Mouse (Mus musculus) CH12F3 (cell line): ENCODE results near the gene Msh5.
"Not testable (repeated sequence)": the region's sequence is repeated elsewhere in the genome, so short reads cannot be mapped to it uniquely, and the experiment has no call there.

ENCODE experiments used
- in situ Hi-C: fragments of 300-500 bp; cut with MboI; formaldehyde crosslinking; loops from 2 replicates; pipeline ENCODE4 v1.14.3; 2020; ENCODE audit warnings: low sequenced_read_pairs

Gene Msh5

DNA sequence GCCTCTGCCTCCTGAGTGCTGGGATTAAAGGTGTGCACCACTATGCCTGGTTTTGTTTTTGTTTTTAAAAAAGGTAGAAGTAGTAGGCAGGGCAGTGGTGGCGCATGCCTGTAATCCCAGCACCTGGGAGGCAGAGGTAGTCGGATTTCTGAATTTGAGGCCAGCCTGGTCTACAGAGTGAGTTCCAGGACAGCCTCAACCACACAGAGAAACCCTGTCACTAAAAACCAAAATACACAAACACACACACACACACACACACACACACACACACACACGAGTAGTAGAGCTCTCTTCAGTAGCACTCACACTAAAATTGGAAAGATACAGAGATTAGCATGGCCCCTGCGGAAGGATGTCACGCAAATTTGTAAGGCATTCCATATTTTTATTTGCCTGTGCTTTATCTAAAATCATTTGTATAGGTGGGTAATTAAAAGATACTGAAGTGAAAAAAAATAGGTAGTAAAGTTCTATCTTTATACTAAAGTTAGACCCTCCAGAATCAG lies 2.4 kb upstream of the Msh5 start:
- in situ Hi-C loops = no loop called here

GRCm38 (mm10) chr17:35048149-35048931 lies 1.8 kb upstream of the Msh5 start:
- in situ Hi-C loops = no loop called here

- in situ Hi-C loops = no loop called here
Observed at GRCm38 (mm10) chr17:35047688-35048087, 1.1 kb upstream of the Msh5 start.

GRCm38 (mm10) chr17:35045807-35046680 lies 501 bp downstream of the Msh5 start:
- in situ Hi-C loops = no loop called here

DNA sequence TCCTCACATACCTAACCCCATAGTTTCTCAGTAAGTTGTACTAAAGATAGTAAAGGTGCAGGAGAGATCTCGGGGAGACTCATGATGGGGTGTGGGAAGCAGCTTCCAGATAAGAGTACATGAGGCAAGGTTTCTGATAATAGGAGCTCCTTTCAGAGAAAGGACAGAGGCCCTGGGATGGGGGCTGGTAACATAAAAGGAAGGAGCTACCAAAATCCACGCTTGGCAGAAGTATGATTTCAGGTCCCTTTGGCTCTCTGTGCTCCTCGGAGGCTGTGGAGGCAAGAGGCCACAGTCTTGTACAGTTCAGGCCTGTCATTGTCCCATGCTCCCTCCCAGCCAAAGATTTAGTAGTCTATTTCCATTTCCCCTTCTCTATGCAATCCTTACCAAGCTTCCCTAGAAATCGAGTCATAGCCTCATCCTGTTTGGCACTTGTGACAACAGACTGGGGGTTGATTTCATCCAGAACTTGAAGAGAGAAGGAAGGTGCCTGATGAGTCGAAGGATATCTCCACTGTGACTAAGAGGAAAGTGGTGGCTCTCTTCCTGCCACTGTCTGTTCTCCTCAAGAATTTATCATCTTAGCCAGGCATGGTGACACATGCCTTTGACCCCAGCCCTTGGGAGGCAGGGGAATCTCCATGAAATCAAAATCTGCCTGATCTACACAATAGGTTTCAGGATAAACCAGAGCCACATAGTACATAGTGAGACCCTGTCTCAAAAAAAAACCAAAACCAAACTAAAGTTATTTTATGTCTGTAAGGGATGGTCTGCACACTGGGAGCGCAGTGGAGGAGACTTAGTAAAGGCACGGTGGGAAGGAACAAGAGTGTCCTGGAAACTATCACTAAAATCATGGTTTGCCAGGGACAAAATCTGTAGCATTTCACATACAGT lies 1.4 kb downstream of the Msh5 start:
- in situ Hi-C loops = no loop called here

DNA sequence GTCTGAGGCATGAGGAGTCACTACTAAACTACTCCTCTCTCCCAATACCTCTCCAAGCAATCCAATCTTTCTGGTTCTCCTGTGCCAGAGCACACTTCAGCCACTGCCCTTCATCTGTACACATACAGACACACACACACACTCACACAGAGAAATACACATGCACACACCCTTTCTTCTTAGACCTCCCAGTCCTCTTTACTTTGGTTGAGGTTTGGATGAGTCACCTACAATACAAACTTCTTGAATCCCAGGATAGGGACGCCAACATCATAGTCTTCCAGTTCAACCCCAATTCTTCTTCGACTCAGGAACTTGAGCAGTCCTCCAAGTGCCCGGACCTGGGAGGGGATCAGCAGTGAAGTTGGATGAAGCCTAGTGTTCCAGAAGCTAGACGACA lies 2.8 kb downstream of the Msh5 start:
- in situ Hi-C loops = no loop called here

DNA sequence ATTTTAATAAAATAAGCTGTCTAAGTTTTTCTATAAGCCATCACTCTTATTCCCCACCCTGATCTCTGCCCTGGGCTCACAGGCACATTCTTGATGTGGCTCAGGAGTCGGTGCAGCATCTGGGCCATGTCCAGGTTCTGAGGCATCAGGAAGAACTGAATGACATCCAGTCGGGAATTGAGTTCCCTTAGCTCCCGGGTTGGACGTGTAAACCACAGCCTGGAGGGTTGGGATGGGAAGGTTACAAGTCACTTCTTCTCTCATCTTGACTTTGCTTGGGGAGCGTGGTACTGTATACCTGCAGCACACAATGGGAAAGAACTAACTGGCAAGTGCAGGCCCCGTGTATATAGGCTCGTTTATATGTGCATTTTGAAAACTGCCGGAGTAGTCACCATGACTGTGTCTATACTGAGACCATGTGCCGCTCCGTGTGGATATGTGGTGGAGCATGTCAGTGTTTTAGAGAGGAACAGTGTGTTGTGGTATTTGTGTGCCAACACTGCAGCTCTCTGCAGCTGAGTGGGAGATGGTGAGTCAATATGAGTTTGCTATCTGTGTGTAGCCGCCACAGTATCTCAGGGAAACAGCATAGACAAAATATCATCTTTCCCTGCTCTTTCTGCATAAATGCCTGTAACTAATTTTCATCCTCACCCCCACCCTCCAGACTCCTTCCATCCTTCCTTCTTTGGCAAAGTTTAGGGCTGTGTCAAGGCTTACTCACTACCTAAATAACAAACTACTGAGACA lies 7.2 kb downstream of the Msh5 start:
- in situ Hi-C loops = no loop called here

DNA sequence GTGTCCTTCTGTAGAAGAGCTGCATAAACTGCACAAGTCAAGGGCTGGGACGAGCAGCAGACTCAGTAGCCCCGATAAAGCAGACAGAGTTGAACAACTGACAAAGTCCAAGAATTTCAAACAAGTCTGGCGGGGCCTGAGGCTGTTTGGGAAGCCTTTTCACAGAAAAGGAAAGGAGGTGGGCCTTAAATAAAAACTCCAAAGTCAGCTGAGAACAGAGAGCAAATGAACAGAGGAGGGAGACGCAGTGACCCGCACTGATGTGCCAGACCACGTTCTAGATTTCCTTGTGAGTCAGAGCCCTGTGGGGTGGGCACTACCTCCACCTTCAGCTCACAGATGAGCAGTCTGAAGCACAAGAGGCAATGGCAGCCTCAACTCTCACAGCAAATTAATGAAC lies 11.6 kb downstream of the Msh5 start:
- in situ Hi-C loops = no loop called here

GRCm38 (mm10) chr17:35033703-35034102 lies 12.8 kb downstream of the Msh5 start:
- in situ Hi-C loops = not testable (repeated sequence)

GRCm38 (mm10) chr17:35032323-35032870 lies 14.1 kb downstream of the Msh5 start:
- in situ Hi-C loops = no loop called here

GRCm38 (mm10) chr17:35031880-35032279 lies 14.7 kb downstream of the Msh5 start:
- in situ Hi-C loops = no loop called here

DNA sequence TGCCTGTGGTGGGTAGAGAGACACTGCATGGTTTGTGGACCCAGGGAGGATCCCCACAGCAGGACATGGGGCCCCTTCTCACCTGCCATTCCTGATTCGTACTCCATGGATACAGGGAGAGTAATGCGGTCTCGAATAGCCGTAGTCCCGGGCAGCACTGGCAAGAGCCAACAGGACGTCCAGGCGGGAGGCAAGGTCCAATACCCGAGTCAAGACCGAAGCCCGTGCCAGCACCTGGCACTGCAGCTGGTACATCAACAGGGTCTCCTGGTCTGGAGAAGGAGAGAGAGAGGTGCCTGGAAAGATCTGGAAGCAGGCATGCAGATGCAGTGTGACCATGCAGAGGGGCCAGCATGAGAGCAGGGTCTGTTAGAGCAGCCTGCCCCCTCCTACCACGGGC lies 15.3 kb downstream of the Msh5 start:
- in situ Hi-C loops = no loop called here

DNA sequence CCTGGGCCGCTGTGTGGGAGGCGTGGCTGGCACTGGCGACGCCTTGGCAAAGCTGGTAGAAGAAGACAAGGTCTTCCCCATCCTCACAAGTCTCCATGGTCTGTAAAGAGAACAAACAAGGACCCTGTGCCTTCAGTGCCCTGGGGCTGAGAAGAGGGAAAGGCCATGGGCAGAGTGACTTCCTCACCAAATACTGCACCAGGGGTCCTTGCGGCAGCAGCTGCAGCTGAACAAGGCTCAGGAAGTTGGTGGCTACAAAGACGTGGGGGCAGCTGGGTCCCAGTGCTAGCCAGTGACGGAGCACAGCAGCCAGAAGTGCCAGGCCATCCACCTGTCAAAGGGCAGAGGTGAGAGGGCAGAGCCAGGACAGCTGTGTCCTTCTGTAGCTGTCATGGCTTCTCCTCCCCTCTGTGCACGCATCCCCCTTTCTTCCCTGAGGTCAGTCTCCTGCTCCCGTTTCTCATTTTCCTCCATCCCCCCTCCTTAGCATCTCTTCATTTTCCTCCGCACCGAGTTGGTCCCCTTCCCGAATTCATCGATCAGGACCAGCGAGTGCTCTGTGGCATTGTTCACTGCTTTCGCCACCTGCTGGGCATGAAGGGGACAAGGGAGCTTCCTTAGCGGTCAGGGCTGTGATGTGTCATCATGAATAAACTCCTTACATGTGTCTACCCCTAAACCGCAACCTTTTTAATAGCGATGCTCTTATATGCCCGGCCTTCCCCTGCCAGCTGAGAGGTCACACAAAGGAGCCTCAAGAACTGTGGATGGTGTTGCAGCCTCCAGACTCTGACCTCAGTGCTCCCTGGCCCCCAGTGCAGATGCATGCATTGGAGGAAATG lies 16.6 kb downstream of the Msh5 start:
- in situ Hi-C loops = no loop called here

DNA sequence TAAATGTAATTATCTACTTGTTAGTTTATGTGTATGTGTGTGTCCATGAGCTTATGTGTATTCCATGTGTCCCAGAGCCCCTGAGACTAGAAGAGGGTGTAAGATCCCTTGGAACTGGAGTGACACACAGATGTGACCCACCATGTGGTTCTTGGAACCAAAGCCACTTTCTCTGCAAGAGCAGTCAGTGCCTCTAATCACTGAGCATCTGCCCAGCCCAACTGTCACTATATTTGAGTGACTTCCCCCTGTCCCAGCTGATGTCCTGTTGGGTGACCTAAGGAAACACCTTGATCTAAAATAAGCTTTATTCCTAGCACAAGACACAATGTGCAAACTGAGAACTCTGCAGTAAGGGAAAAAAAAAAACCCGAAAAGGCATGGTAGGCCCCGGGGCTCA lies 18.2 kb downstream of the Msh5 start:
- in situ Hi-C loops = no loop called here

- in situ Hi-C loops = no loop called here
Observed at GRCm38 (mm10) chr17:35027277-35028068, 19.1 kb downstream of the Msh5 start, which contains the start of gene Sapcd1. Gene Sapcd1 (minus strand): TSS chr17:35028016.

GRCm38 (mm10) chr17:35026206-35026605 lies 20.3 kb downstream of the Msh5 start:
- in situ Hi-C loops = no loop called here

- in situ Hi-C loops = no loop called here
Observed at GRCm38 (mm10) chr17:35024691-35025488, 21.7 kb downstream of the Msh5 start.
